Mouse (Mus musculus) macrophage (primary cell): ENCODE measurements around the gene Gm8122. TPM values are rescaled to one million over a fixed set of nuclear protein-coding genes. Genes with fewer than 3 reads are reported as not detected.

Experiments used
- polyA plus RNA-seq: library from polyadenylated mRNA; stranded (reverse); fragments of 250-400 nt; gene quantifications from 3 replicates; pipeline ENCODE4 v1.2.4, GENCODE M21; 2018; ENCODE audit warnings: inconsistent platforms

The Gm8122 gene
- polyA plus RNA-seq, 1 experiment from 2014 or later, result not detected

Other genes starting within 250 kb of the Gm8122 start
- gene Gm8082, start 241.7 kb downstream of the Gm8122 start, polyA plus RNA-seq, result not detected in 3 replicates
- gene Gm10376, start 219.7 kb downstream of the Gm8122 start, polyA plus RNA-seq, result not detected in 3 replicates
- gene Gm8094, start 158.7 kb downstream of the Gm8122 start, polyA plus RNA-seq, result not detected in 3 replicates
- gene Gm8104, start 134.7 kb downstream of the Gm8122 start, polyA plus RNA-seq, result not detected in 3 replicates
- gene Gm7233, start 55.4 kb downstream of the Gm8122 start, polyA plus RNA-seq, result not detected in 3 replicates
- not detected in 3 replicates for gene Gm8126, start 23.3 kb upstream of the Gm8122 start, polyA plus RNA-seq
- not detected in 3 replicates for gene Gm9732, start 39.7 kb upstream of the Gm8122 start, polyA plus RNA-seq
- not detected in 3 replicates for gene Gm8127, start 58.5 kb upstream of the Gm8122 start, polyA plus RNA-seq
- not detected in 3 replicates for gene 1700001F09Rik, start 112.5 kb upstream of the Gm8122 start, polyA plus RNA-seq
- gene Gm8138, start 181.0 kb upstream of the Gm8122 start, polyA plus RNA-seq, result not detected in 3 replicates